Mouse (Mus musculus) ES-CJ7 (cell line): ENCODE measurements around the gene Trip11.
"Not testable (repeated sequence)": the region's sequence is repeated elsewhere in the genome, so short reads cannot be mapped to it uniquely, and the experiment has no call there.

Experiments used
- DNase-seq: peaks from one replicate; pipeline ENCODE4 v3.0.0; 2011; ENCODE audit warnings: low read depth, low spot score

Gene Trip11

GRCm38 (mm10) chr12:101912626-101913490 is at the start of gene Trip11:
Trip11 (minus strand) TSS chr12:101913267.
- DNase-seq: peak; percentile 88

GRCm38 (mm10) chr12:101958960-101959780 is 46.1 kb upstream of the Trip11 start:
- not testable (repeated sequence) for DNase-seq

GRCm38 (mm10) chr12:101958556-101958955 is 45.5 kb upstream of the Trip11 start:
- DNase-seq: no peak

GRCm38 (mm10) chr12:101957942-101958544 is 45.0 kb upstream of the Trip11 start, which contains the start of gene Atxn3:
Atxn3 (minus strand) TSS chr12:101958246.
- DNase-seq: peak; percentile 96

- no peak for DNase-seq
Measured at GRCm38 (mm10) chr12:101957079-101957941, 44.2 kb upstream of the Trip11 start.

GRCm38 (mm10) chr12:101955821-101956220 is 42.8 kb upstream of the Trip11 start:
- peak; percentile 74 for DNase-seq

GRCm38 (mm10) chr12:101948801-101949200 is 35.7 kb upstream of the Trip11 start:
- no peak for DNase-seq

- no peak for DNase-seq
Measured at GRCm38 (mm10) chr12:101947986-101948385, 34.9 kb upstream of the Trip11 start.

GRCm38 (mm10) chr12:101937572-101937971 is 24.5 kb upstream of the Trip11 start:
- DNase-seq: peak; percentile 77

GRCm38 (mm10) chr12:101935223-101935622 is 22.2 kb upstream of the Trip11 start:
- DNase-seq: no peak

- no peak for DNase-seq
Measured at GRCm38 (mm10) chr12:101928423-101928822, 15.4 kb upstream of the Trip11 start.

GRCm38 (mm10) chr12:101922313-101922712 is 9.2 kb upstream of the Trip11 start:
- no peak for DNase-seq

- no peak for DNase-seq
Measured at GRCm38 (mm10) chr12:101919847-101920246, 6.8 kb upstream of the Trip11 start.

GRCm38 (mm10) chr12:101917165-101917564 is 4.1 kb upstream of the Trip11 start:
- DNase-seq: no peak

GRCm38 (mm10) chr12:101911346-101911745 is 1.7 kb downstream of the Trip11 start:
- DNase-seq: no peak

- DNase-seq: no peak
Measured at GRCm38 (mm10) chr12:101910360-101910759, 2.7 kb downstream of the Trip11 start.

GRCm38 (mm10) chr12:101905817-101906216 is 7.2 kb downstream of the Trip11 start:
- DNase-seq: no peak

GRCm38 (mm10) chr12:101904906-101905305 is 8.2 kb downstream of the Trip11 start:
- DNase-seq: no peak

- DNase-seq: no peak
Measured at GRCm38 (mm10) chr12:101904170-101904569, 8.9 kb downstream of the Trip11 start.

- no peak for DNase-seq
Measured at GRCm38 (mm10) chr12:101899671-101900245, 13.3 kb downstream of the Trip11 start.

GRCm38 (mm10) chr12:101898966-101899365 is 14.1 kb downstream of the Trip11 start:
- no peak for DNase-seq
